Mouse (Mus musculus) embryo, embryonic 9.5 days (tissue): Measurements from ENCODE around the gene Fut1.

Source experiments
- DNase-seq: peaks from one replicate; pipeline ENCODE4 v3.0.0-alpha.2; 2017; ENCODE audit errors: extremely low spot score

Fut1 gene

DNA sequence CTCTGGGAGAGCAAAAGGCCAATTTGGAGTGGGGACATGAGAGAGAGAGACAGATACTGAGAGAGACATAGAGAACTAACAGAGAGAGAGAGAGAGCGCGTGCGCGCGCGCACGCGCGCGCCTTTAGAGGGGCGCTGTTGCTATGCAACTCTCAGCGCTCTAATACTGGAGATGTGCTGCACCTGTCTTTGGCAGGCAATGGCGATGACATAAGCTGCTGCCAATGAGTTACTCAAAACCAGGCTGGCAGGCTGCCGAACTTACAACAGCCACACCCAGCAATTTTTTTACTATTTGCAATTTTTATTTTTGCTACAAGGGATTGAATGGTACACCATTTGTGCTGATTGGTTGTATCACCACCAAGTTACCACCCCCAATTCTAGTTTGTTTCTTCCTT is 50.7 kb downstream of the Fut1 start:
- DNase-seq, result no peak

DNA sequence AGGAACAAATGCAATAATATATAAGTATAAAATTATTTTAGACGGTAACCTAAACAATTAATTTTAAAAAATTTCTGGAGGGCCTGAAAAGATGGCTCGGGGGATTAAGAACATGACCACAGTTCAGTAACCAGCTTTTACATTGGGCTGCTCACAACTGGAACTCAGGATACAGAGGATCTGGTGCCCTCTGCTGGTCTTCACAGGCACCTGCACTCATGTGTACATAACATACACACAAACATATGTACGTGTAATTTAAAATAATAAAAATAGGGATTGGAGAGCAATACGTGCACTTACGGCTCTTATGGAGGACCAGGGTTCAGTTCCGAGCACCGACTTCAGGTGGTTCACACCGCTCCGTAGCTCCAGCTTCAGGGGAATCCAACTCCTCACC is 51.8 kb downstream of the Fut1 start:
- DNase-seq, result no peak
